In the genomic region with DNA sequence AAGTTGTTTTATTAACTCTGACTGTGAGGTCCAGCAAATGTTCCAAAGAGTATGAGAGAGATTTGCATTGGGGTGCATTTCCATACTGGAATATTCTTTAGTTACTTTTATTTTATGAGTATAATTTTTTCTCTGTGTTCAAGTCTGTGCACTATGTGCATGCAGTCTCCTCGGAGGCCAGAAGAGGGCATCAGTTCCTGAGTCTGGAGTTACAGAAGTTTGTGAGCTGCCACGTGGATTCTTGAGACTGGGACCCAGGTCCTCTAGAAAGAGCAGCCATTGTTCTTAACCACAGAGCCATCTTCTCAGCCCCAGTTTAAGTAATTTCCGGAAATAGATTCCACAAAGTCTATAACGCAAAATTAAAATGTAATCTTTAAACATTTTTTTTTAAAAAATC, we compare ENCODE assay signal across 13 mouse cellular contexts.
"Had no signal": no experiment of that assay in that cellular context is flagged by ENCODE, and none has a peak within 500 bp of the region (broad histone marks: within the 10 kb centered on the region; RNA-seq: fewer than 3 reads in every experiment).

No protein-coding gene starts in this region.

- H3K27ac ChIP-seq: kidney, embryonic 15.5 days; limb, embryonic 10.5 days; liver, embryonic 12.5 days; lung, embryonic 15.5 days; neural tube, embryonic 12.5 days had no signal

- H3K27me3 ChIP-seq: kidney, embryonic 15.5 days; liver, embryonic 12.5 days; lung, embryonic 15.5 days; neural tube, embryonic 12.5 days had no signal

- H3K36me3 ChIP-seq: kidney, embryonic 15.5 days; limb, embryonic 10.5 days; liver, embryonic 12.5 days; lung, embryonic 15.5 days; neural tube, embryonic 12.5 days had no signal

- DNase-seq: kidney, adult 2 months; kidney, postnatal 36 days; lung, postnatal 36 days; midbrain, embryonic 14.5 days; right cerebral cortex, postnatal 14 days; thymus, adult 18-20 months; thymus, postnatal 14 days had no signal

- H3K4me1 ChIP-seq: kidney, embryonic 15.5 days; limb, embryonic 10.5 days; liver, embryonic 12.5 days; neural tube, embryonic 12.5 days had no signal

- ATAC-seq: intestine, embryonic 16.5 days; liver, embryonic 12.5 days had no signal

- H3K4me3 ChIP-seq: kidney, embryonic 15.5 days; limb, embryonic 10.5 days; liver, embryonic 12.5 days; lung, embryonic 15.5 days; neural tube, embryonic 12.5 days had no signal
